Mouse (Mus musculus) lung, postnatal 0 days (tissue): ENCODE measurements around the gene Otud7b.

Experiments used
- CTCF ChIP-seq: IDR thresholded peaks from 2 replicates; pipeline ENCODE4 v1.5.1; 2016; ENCODE audit warnings: antibody characterized with exemption, mild to moderate bottlenecking
- EP300 ChIP-seq: IDR thresholded peaks from 2 replicates; pipeline ENCODE4 v1.6.1; 2016; ENCODE audit warnings: antibody characterized with exemption, mild to moderate bottlenecking, control low read depth

DNA sequence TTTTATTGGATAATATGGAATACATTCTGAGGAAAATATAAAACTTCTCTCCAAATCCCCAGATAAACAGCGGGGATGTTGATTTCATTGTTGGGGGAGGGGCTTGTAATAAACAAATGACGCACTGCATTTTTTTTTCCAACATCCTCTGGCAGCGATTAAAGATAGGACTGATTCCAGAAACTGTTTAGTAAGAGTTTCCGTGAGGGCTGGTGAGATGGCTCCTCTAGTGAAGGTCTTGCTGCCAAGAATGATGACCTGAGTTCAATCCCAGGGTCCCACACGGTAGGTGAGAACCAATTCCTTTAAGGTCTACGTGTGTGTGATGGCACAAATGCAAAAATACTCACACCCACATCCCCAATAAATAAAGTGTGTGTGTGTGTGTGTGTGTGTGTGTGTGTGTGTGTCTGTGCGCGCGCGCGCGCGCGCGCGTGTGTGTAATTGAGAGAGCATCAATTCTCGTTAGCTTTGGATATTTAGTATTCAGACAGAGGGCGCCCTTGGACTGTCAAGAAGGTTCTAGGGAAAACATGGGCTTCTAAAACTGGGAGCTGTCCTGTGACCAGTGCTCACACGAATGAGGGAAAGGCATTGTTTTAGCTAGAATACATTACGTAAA, 38.5 kb upstream of the Otud7b start:
- TF ChIP-seq EP300 (peak; percentile 84), CTCF (peak; percentile 67)
